Mouse (Mus musculus) brown adipose tissue, adult 24 weeks (tissue): ENCODE measurements around the gene Fam20a. TPM values are rescaled to one million over a fixed set of nuclear protein-coding genes. Genes with fewer than 3 reads are reported as not detected.
"Not testable (repeated sequence)": the region's sequence is repeated elsewhere in the genome, so short reads cannot be mapped to it uniquely, and the experiment has no call there.

Experiments
- H3K27ac ChIP-seq: fragments of 200-500 bp; replicated peaks from 2 replicates; pipeline ENCODE4 v1.5.1; 2012; ENCODE audit warnings: low read depth, mild to moderate bottlenecking, low read length
- H3K4me1 ChIP-seq: fragments of 200-500 bp; 2 replicates; pipeline ENCODE4 v1.6.1; 2012; ENCODE audit warnings: low read length, mixed read lengths; ENCODE audit not compliant: control insufficient read depth, insufficient read depth, insufficient read length
- H3K4me3 ChIP-seq: fragments of 200-500 bp; 2 replicates; pipeline ENCODE4 v1.5.1; 2012; ENCODE audit warnings: low read depth, mild to moderate bottlenecking, low read length, moderate library complexity; ENCODE audit not compliant: insufficient read depth
- polyA plus RNA-seq: library from polyadenylated mRNA; stranded (reverse); fragments of >200 nt; gene quantifications from 2 replicates; pipeline ENCODE4 v1.2.4, GENCODE M21; 2012; ENCODE audit not compliant: missing spikeins, insufficient read depth, insufficient read length

Fam20a gene
- polyA plus RNA-seq, 1 experiment = 2.6 TPM

- Histone ChIP-seq H3K4me1 (peaks cover 5% of the 10 kb centered on the region), H3K27ac (no peak overlapping the region), H3K4me3 (no peak overlapping the region)
Measured at GRCm38 (mm10) chr11:109666411-109666810, 55.7 kb downstream of the Fam20a start.

GRCm38 (mm10) chr11:109665424-109665823 lies 56.7 kb downstream of the Fam20a start:
- Histone ChIP-seq H3K27ac (no peak overlapping the region), H3K4me1 (peaks cover under 1% of the 10 kb centered on the region; the same call in 1 of the 2 replicates), H3K4me3 (no peak overlapping the region)

- Histone ChIP-seq H3K4me3 (no peak overlapping the region), H3K4me1 (no peaks in the 10 kb centered on the region), H3K27ac (no peak overlapping the region)
Measured at GRCm38 (mm10) chr11:109664293-109664692, 57.8 kb downstream of the Fam20a start.

GRCm38 (mm10) chr11:109660526-109660925 lies 61.6 kb downstream of the Fam20a start:
- not testable (repeated sequence) for H3K4me1 ChIP-seq, H3K27ac ChIP-seq, H3K4me3 ChIP-seq

- Histone ChIP-seq H3K4me1 (peaks cover 9% of the 10 kb centered on the region), H3K27ac (no peak overlapping the region), H3K4me3 (no peak overlapping the region)
Measured at GRCm38 (mm10) chr11:109656232-109656631, 65.8 kb downstream of the Fam20a start.

GRCm38 (mm10) chr11:109654581-109654980 lies 67.5 kb downstream of the Fam20a start:
- Histone ChIP-seq H3K4me3 (no peak overlapping the region), H3K27ac (no peak overlapping the region), H3K4me1 (peaks cover 9% of the 10 kb centered on the region)

GRCm38 (mm10) chr11:109653201-109653600 lies 68.9 kb downstream of the Fam20a start:
- no peak overlapping the region for H3K4me3 ChIP-seq
- peak overlapping the region; percentile 70 for H3K27ac ChIP-seq
- H3K4me1 ChIP-seq = peaks cover 9% of the 10 kb centered on the region

GRCm38 (mm10) chr11:109652505-109652904 lies 69.6 kb downstream of the Fam20a start:
- H3K4me1 ChIP-seq = peaks cover 9% of the 10 kb centered on the region
- 0 out of 2 replicates have a peak overlapping the region, but pooled peaks have one; percentile 9 for H3K27ac ChIP-seq
- peak overlapping the region; percentile 91 for H3K4me3 ChIP-seq

- Histone ChIP-seq H3K27ac (peak overlapping the region; percentile 96), H3K4me3 (peak overlapping the region; percentile 91), H3K4me1 (peaks cover 9% of the 10 kb centered on the region)
Measured at GRCm38 (mm10) chr11:109651566-109652024, 70.5 kb downstream of the Fam20a start.

GRCm38 (mm10) chr11:109650788-109651565 lies 71.1 kb downstream of the Fam20a start:
- Histone ChIP-seq H3K4me1 (peaks cover 9% of the 10 kb centered on the region), H3K27ac (peak overlapping the region; percentile 96), H3K4me3 (peak overlapping the region; percentile 91)

GRCm38 (mm10) chr11:109649975-109650701 lies 71.9 kb downstream of the Fam20a start:
- Histone ChIP-seq H3K27ac (peak overlapping the region; percentile 78), H3K4me1 (peaks cover 9% of the 10 kb centered on the region), H3K4me3 (peak overlapping the region; percentile 66)

GRCm38 (mm10) chr11:109649206-109649605 lies 72.9 kb downstream of the Fam20a start, which contains the start of gene Prkar1a:
Gene Prkar1a (plus strand): TSS chr11:109649405.
- H3K27ac ChIP-seq = peak within 1 kb of the TSS; percentile 78
- peak within 1 kb of the TSS; percentile 66 for H3K4me3 ChIP-seq
- peaks cover 9% of the 10 kb centered on the region for H3K4me1 ChIP-seq

- Histone ChIP-seq H3K4me1 (peaks cover 5% of the 10 kb centered on the region; the same call in 1 of the 2 replicates), H3K4me3 (no peak overlapping the region), H3K27ac (no peak overlapping the region)
Measured at GRCm38 (mm10) chr11:109648510-109648909, 73.6 kb downstream of the Fam20a start.

GRCm38 (mm10) chr11:109641498-109642222 lies 80.4 kb downstream of the Fam20a start:
- H3K4me3 ChIP-seq = no peak overlapping the region
- H3K4me1 ChIP-seq = peaks cover 8% of the 10 kb centered on the region; the same call in 1 of the 2 replicates
- no peak overlapping the region for H3K27ac ChIP-seq

- no peak overlapping the region for H3K27ac ChIP-seq
- H3K4me3 ChIP-seq = no peak overlapping the region
- no peaks in the 10 kb centered on the region for H3K4me1 ChIP-seq
Measured at GRCm38 (mm10) chr11:109635871-109636395, 86.1 kb downstream of the Fam20a start.
